21 mouse cellular contexts compared by ENCODE assay signal in genomic region chrX:87502604-87503003, GRCm38 (mm10).
DNase-seq lines count a peak whose midpoint lies in the region; ATAC-seq and TF ChIP-seq lines count a peak whose summit lies in the region.
"Had no signal": no experiment of that assay in that cellular context is flagged by ENCODE, and none has a peak within 500 bp of the region (broad histone marks: within the 10 kb centered on the region; RNA-seq: fewer than 3 reads in every experiment).

No protein-coding gene starts in this region.

- WGBS in hindbrain, embryonic 14.5 days, result 71% methylated on average over 5 of the region's 5 CpGs
- WGBS in hindbrain, embryonic 12.5 days, result 71% methylated on average over 5 of the region's 5 CpGs
- 46% methylated on average over 5 of the region's 5 CpGs for WGBS in embryonic facial prominence, embryonic 14.5 days
- WGBS in thymus, adult 2 months, result 87% methylated on average over 5 of the region's 5 CpGs

- no peak overlapping the region for H3K9ac ChIP-seq in hindbrain, embryonic 14.5 days
- no peak overlapping the region for H3K9ac ChIP-seq in hindbrain, embryonic 12.5 days
- no peak overlapping the region for H3K9ac ChIP-seq in embryonic facial prominence, embryonic 14.5 days (ENCODE audit: low read depth, low read length)
- H3K9ac ChIP-seq: limb, embryonic 13.5 days; liver, embryonic 12.5 days; midbrain, embryonic 12.5 days; neural tube, embryonic 12.5 days had no signal

- H3K9me3 ChIP-seq in hindbrain, embryonic 14.5 days (ENCODE audit: control insufficient read depth, low read length), result no peaks in the 10 kb centered on the region
- H3K9me3 ChIP-seq in hindbrain, embryonic 12.5 days (replicated peaks), result no peaks in the 10 kb centered on the region
- H3K9me3 ChIP-seq in embryonic facial prominence, embryonic 14.5 days (ENCODE audit: control insufficient read depth, low read length), result no peaks in the 10 kb centered on the region
- H3K9me3 ChIP-seq: heart, embryonic 10.5 days; limb, embryonic 13.5 days; liver, embryonic 12.5 days; midbrain, embryonic 12.5 days; neural tube, embryonic 12.5 days had no signal

- no peak overlapping the region for H3K4me3 ChIP-seq in hindbrain, embryonic 14.5 days (replicated peaks; ENCODE audit: low read length)
- H3K4me3 ChIP-seq in hindbrain, embryonic 12.5 days, result no peak overlapping the region
- H3K4me3 ChIP-seq in embryonic facial prominence, embryonic 14.5 days (ENCODE audit: low read depth, low read length), result no peak overlapping the region
- H3K4me3 ChIP-seq in thymus, adult 2 months (ENCODE audit: control insufficient read depth, insufficient read depth, low read length), result no peak overlapping the region
- H3K4me3 ChIP-seq: heart, embryonic 10.5 days; limb, embryonic 13.5 days; liver, embryonic 12.5 days; midbrain, embryonic 12.5 days; neural tube, embryonic 12.5 days had no signal

- DNase-seq in cerebellum, adult 11 months, result no peak
- peak; percentile 29 for DNase-seq in hindbrain, embryonic 14.5 days (ENCODE audit: low spot score)
- peak; percentile 12 for DNase-seq in cerebellum, adult 8-10 months
- DNase-seq in embryonic facial prominence, embryonic 14.5 days (ENCODE audit: low spot score), result peak; percentile 45
- no peak for DNase-seq in thymus, adult 2 months
- DNase-seq: adrenal gland, adult 8-10 months; heart, postnatal 4 days; kidney, adult 11 months; layer of hippocampus, adult 9-11 months; lung, adult 18-20 months; lung, postnatal 10 days; retina, postnatal 1 day; thymus, postnatal 36 days had no signal

- no peak for TF ChIP-seq POLR2A in thymus, adult 2 months (IDR thresholded peaks at IDR 0.05; ENCODE audit: control insufficient read depth, extremely low read depth, insufficient read depth, low read length, poor library complexity)

- no peak for TF ChIP-seq CTCF in thymus, adult 2 months (IDR thresholded peaks at IDR 0.05; ENCODE audit: borderline replicate concordance, control insufficient read depth, extremely low read depth, insufficient read depth, low read length, poor library complexity)

- H3K4me1 ChIP-seq in hindbrain, embryonic 14.5 days (replicated peaks; ENCODE audit: control insufficient read depth, insufficient read depth, low read length), result no peaks in the 10 kb centered on the region
- no peaks in the 10 kb centered on the region for H3K4me1 ChIP-seq in hindbrain, embryonic 12.5 days
- H3K4me1 ChIP-seq in embryonic facial prominence, embryonic 14.5 days (ENCODE audit: control insufficient read depth, insufficient read depth, low read length), result no peaks in the 10 kb centered on the region
- H3K4me1 ChIP-seq in thymus, adult 2 months (replicated peaks; ENCODE audit: control insufficient read depth, insufficient read depth, low read length), result no peaks in the 10 kb centered on the region
- H3K4me1 ChIP-seq: heart, embryonic 10.5 days; limb, embryonic 13.5 days; liver, embryonic 12.5 days; midbrain, embryonic 12.5 days; neural tube, embryonic 12.5 days had no signal

- H3K36me3 ChIP-seq in hindbrain, embryonic 14.5 days (replicated peaks; ENCODE audit: control insufficient read depth, insufficient read depth), result no peaks in the 10 kb centered on the region
- no peaks in the 10 kb centered on the region for H3K36me3 ChIP-seq in hindbrain, embryonic 12.5 days
- H3K36me3 ChIP-seq in embryonic facial prominence, embryonic 14.5 days (ENCODE audit: control insufficient read depth, insufficient read depth, low read length), result no peaks in the 10 kb centered on the region
- no peaks in the 10 kb centered on the region for H3K36me3 ChIP-seq in thymus, adult 2 months (ENCODE audit: control insufficient read depth, insufficient read depth, low read length)
- H3K36me3 ChIP-seq: heart, embryonic 10.5 days; limb, embryonic 13.5 days; liver, embryonic 12.5 days; midbrain, embryonic 12.5 days; neural tube, embryonic 12.5 days had no signal

- no peak overlapping the region for H3K4me2 ChIP-seq in hindbrain, embryonic 14.5 days (replicated peaks)
- no peak overlapping the region for H3K4me2 ChIP-seq in hindbrain, embryonic 12.5 days (replicated peaks)
- no peak overlapping the region for H3K4me2 ChIP-seq in embryonic facial prominence, embryonic 14.5 days (ENCODE audit: low read depth, low read length)
- H3K4me2 ChIP-seq: limb, embryonic 13.5 days; liver, embryonic 12.5 days; midbrain, embryonic 12.5 days; neural tube, embryonic 12.5 days had no signal

- no peaks in the 10 kb centered on the region for H3K27me3 ChIP-seq in hindbrain, embryonic 14.5 days (ENCODE audit: control insufficient read depth, insufficient read depth, low read length)
- H3K27me3 ChIP-seq in hindbrain, embryonic 12.5 days, result no peaks in the 10 kb centered on the region
- no peaks in the 10 kb centered on the region for H3K27me3 ChIP-seq in embryonic facial prominence, embryonic 14.5 days (replicated peaks; ENCODE audit: control insufficient read depth, insufficient read depth, low read length)
- no peaks in the 10 kb centered on the region for H3K27me3 ChIP-seq in thymus, adult 2 months (ENCODE audit: control insufficient read depth, insufficient read depth, low read length)
- H3K27me3 ChIP-seq: limb, embryonic 13.5 days; liver, embryonic 12.5 days; midbrain, embryonic 12.5 days; neural tube, embryonic 12.5 days had no signal

- no peak overlapping the region for H3K27ac ChIP-seq in hindbrain, embryonic 14.5 days
- no peak overlapping the region for H3K27ac ChIP-seq in hindbrain, embryonic 12.5 days
- no peak overlapping the region for H3K27ac ChIP-seq in embryonic facial prominence, embryonic 14.5 days (replicated peaks; ENCODE audit: low read depth, low read length)
- no peak overlapping the region for H3K27ac ChIP-seq in thymus, adult 2 months (ENCODE audit: control insufficient read depth, insufficient read depth, low read length)
- H3K27ac ChIP-seq: heart, embryonic 10.5 days; limb, embryonic 13.5 days; liver, embryonic 12.5 days; midbrain, embryonic 12.5 days; neural tube, embryonic 12.5 days had no signal

- peak; percentile 80; the same call in 1 of the 2 replicates for ATAC-seq in cerebellum, adult (ENCODE audit: insufficient number of reproducible peaks, low FRiP score, low TSS enrichment)
- ATAC-seq in hindbrain, embryonic 14.5 days (ENCODE audit: low FRiP score), result no peak
- no peak for ATAC-seq in hindbrain, embryonic 12.5 days (ENCODE audit: low FRiP score)
- ATAC-seq in embryonic facial prominence, embryonic 14.5 days (ENCODE audit: low read depth), result no peak
- ATAC-seq: activated CD4-positive, CD25-positive, alpha-beta regulatory T cell, adult 4 months; liver, embryonic 12.5 days had no signal

Comparison
In these comparisons a context has a peak if more than half of its experiments do, and no peak if none do; other contexts are left out.
1. DNase-seq: peak in hindbrain, embryonic 14.5 days (single experiment), cerebellum, adult 8-10 months (single experiment) and embryonic facial prominence, embryonic 14.5 days (single experiment); none in cerebellum, adult 11 months (single experiment) and thymus, adult 2 months (single experiment).